Mouse (Mus musculus) thymus, postnatal 10 days (tissue): ENCODE results near the gene Nubp1.

Experiments used
- DNase-seq, 2 experiments: peaks; one replicate each; pipeline ENCODE4 v3.0.0; 2021; ENCODE audit warnings: low spot score in 2 of 2

Nubp1 gene

DNA sequence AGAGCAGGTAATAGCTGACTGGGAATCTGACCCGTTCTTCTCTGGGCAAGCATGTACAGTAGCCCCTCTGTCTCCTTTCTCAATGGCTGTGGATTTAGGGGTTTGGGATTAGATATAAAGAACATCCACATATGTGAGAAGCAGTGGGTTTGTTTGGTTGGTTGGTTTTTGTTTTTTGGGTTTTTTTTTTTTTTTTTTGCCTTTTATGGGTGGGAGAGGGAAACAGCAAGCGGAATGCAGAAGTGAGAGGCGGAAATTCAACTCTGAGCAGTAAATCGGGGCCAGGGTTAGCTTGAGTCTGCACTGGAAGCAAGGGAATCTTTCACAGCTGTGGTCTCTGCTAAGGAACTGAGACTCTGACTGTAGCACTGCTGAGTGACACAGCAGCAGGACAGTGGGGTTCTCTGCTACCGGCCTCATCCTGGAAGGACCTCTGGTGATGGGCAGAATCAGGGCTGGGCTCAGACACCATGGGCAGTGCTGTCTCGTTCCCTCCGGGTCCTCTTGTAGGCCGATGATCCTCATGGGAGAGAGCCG, 6.0 kb downstream of the Nubp1 start:
- DNase-seq: no peak

GRCm38 (mm10) chr16:10420447-10421054, 8.8 kb downstream of the Nubp1 start:
- no peak for DNase-seq

- no peak for DNase-seq
These were observed 20.2 kb downstream of the Nubp1 start for GRCm38 (mm10) chr16:10431911-10432310.

DNA sequence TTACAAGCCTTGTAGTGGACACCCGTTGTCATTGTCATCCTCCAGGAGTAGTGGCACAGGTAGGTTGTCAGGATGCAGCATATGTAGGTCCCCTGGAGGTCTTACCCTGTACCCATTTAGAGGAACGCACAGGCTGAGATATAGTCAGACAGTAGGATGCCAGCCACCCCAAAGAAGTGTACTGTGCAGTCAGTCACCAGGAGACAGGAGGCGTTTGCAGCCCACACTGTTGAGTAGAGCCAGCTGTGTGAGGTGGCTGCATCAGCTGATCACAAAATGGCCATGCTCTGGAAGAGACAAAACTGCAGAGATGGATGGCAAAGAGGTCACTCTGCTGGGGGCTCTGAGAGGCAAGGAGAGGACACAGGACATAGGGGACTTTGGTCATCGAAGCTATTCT, 20.6 kb downstream of the Nubp1 start:
- no peak for DNase-seq

DNA sequence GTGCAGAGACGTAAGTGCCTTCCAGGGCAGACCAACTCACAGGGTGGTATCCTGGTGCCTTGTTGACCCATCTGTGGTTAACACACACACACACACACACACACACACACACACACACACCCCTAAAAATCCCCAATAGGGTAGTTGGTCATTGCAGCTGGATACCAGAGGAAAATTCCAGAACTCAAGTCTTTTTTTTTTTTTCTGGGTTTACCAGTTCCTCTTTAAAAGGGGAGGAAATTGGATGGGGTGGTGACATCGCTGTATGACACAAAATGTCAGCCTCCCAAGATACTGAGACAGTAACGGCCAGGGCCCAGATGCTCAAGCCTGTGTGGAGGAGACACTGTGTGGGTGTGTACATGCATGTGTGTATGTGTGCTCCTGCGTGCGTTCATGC, 21.6 kb downstream of the Nubp1 start:
- DNase-seq: no peak

- DNase-seq: no peak
These were observed 24.4 kb downstream of the Nubp1 start for GRCm38 (mm10) chr16:10436166-10436565.

GRCm38 (mm10) chr16:10438055-10438454, 26.3 kb downstream of the Nubp1 start:
- DNase-seq: no peak

DNA sequence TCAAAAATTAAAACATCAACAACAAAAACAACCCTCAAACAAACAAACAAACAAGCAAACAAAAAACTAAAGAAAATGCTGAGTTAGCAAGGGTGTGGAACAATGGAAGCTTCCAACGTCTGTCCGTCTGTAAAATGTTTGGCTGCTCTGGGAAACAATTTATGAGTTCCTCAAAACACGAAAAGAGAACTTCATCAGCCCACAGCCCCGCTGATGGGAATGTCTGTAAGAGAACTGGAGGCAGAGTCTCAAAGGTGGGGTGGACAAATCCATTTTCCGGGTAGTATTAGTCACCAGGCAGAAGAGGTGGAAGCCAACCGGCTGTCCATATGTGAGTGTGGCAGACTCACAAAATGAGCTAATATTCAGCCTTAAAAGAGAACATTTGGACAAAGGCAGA, 29.6 kb downstream of the Nubp1 start:
- DNase-seq: no peak

DNA sequence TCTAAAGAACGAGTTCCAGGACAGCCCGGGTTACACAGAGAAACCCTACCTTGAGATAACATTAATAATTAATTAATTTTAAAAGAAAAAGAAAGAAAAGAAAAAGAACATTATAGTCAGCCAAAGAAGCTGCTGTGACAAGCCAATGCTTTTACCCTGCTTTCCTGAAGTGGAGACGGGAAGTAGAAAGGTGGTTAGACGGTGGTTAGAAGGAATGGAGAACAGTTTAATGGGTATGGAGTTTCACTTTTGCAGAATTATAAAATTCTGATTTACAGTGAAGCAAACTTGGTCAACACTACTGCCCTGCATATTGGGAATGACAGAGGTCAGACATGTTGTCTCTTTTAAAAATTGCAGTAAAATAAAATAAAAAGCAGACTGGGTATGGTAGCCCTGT, 30.0 kb downstream of the Nubp1 start:
- no peak for DNase-seq

DNA sequence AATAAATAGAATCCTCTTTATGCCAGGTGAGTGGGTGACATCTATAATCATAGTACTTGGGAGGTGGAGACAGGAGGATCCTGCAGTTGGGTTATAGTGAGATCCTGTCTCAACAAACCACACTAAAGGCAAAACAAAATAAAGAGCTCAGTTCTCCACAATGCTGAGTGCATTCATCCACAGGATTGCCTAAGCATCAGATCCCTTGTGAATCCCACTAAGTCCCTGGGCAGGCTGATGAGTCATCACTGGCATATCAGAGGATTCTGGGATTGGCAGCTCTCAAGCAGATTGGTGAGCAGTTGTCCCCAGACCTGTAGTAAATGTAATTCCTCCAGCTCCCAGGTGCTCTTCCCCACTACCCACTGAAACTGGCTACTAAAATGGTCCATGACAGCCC, 32.0 kb downstream of the Nubp1 start:
- DNase-seq: no peak

DNA sequence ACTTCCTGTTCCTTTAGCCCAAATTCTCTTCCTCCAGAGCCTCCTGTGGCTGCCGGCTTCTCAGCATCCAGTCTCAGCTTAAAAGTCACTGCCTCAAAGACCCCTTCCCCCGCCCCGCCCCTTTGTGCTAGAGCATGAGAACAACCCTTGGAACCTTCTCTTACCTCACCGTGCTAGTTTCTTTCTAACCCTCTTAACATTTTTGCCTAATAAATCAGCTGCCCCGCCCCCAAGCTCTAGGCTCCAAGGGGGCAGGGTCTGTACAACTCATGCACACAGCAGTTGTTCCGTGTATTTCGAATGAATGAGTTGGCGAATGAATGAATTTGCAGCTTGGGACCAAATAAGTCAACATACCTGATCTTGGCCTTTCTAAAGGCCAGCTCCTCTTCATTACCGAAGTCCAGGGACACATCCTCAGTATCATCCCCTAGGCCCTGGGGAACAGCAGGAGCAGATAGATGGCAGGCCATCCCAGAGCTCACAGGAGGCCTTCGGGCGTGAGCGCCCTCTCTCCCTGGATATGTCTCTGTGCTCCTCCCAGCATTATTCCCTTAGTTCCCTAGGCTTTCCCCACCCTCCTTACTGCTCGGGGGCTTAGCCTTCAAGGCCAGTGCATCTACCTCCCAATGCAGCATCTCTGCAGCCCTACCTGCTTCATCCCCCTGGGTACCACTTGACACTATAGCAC, 35.0 kb downstream of the Nubp1 start:
- no peak for DNase-seq

DNA sequence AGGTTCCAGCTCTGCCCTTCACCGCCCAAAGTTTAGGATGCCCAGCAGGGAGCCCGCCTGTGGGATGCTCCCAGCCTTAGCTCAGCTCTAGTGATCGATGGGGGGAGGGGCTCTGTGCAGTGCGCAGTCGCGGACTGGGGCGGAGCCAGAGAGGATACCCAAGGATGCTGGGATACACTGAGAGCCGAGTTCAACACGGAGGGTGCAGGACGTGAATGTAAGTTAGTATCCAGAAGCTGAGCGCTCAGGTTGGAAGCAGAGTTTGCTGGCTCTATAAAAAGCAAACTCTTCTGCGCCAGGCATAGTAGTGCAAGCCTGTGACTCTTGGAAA, 35.5 kb downstream of the Nubp1 start, which contains the start of gene Tvp23a:
Gene Tvp23a (minus strand): TSS at position 99 of the 331 bp plus-strand sequence.
- no peak for DNase-seq

- no peak for DNase-seq
These were observed 36.0 kb downstream of the Nubp1 start for GRCm38 (mm10) chr16:10447781-10448180.

GRCm38 (mm10) chr16:10448931-10449330, 37.2 kb downstream of the Nubp1 start:
- no peak for DNase-seq

GRCm38 (mm10) chr16:10451906-10452305, 40.2 kb downstream of the Nubp1 start:
- DNase-seq: no peak

DNA sequence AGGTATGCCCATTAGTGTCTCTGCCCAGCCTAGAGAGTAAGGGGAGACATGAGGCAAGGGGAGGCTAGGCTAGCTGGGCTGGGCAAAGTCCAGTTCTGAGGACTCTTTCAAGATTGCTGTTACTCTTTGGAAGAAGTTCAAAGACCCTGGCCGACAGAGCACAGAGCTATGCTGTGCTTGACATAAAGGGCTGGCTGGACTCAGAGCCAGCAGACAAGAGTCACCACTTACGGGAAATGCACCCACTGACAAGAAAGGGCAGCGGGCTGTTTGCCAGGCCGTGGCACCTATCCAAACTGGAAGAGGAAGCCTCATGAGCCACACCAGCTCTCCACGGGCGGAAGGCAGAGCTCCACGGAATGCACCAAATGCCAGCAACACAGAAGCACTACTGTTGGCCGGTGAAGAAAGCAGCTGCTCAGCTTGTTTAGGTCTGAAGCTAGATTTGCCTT, 40.7 kb downstream of the Nubp1 start:
- DNase-seq: no peak

- DNase-seq: no peak
These were observed 42.3 kb downstream of the Nubp1 start for GRCm38 (mm10) chr16:10453872-10454582.

GRCm38 (mm10) chr16:10454583-10454974, 42.8 kb downstream of the Nubp1 start:
- no peak for DNase-seq

- no peak for DNase-seq
These were observed 48.4 kb downstream of the Nubp1 start for GRCm38 (mm10) chr16:10460188-10460587.

GRCm38 (mm10) chr16:10461178-10461577, 49.4 kb downstream of the Nubp1 start:
- DNase-seq: no peak

DNA sequence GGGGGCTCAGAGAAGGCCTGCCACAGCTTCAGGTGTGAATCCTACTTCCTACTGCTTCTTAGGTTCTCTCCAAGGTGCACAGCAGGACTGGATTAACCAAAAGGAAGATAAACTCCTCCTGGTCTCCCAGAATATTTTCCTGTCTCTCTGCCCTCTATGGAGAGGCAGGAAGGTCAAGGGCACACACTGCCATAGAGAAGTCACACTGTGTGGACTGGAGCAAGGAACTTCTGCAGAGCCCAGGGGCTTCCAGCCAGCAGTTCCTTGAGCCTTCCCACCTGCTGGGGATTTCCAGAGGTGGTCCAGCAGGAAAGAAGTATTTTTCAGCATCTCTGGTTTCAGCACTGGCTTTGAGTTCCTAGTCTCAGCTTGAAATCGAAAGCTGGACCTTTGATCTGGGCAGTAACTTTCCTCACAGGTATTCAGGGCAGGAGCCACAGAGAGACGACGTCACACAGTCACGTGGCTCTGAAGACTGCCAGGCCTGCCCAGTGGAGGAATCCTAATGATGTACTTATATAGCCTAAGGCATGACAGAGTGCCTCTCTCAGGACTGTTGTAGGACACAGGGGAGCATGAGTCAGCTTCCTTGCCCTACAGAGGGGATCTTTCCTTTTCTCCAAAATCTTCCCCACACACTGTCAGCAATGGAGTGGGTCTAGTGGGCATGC, 53.4 kb downstream of the Nubp1 start:
- no peak for DNase-seq

GRCm38 (mm10) chr16:10467391-10468107, 55.8 kb downstream of the Nubp1 start:
- DNase-seq: no peak
